Mouse (Mus musculus) thymus, postnatal 25 days (tissue): ENCODE measurements at regions not wholly inside any gene's neighbourhood (a gene's known extent, or its start where the extent isn't known, plus 50 kb on each side); places are given as distances from the start of the nearest gene placed in this dataset.
A peak's percentile ranks its signal among the peaks of the same experiment; 100 is the strongest.

ENCODE experiments used
- DNase-seq: peaks from one replicate; pipeline ENCODE4 v3.0.0; 2022

DNA sequence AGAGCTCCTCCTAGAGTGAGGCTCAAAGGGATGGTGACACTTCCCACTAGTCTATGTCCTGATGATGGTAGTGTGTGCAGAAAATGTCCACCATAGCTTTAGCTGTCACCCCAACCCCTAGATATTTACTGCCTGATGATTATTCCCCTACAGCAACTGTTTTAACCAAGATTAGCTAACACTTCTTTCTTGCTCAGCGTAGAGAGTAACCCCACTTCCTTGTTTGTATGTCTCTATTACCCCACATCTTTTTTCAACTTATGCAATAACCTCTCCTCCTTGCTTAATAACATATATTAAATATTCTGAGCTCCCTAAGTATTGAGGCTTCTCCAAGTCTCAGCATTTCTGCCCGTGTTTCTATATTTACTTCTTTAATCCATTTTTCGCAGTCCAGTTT, 404.2 kb upstream of the Cntn3 start:
- no peak for DNase-seq

DNA sequence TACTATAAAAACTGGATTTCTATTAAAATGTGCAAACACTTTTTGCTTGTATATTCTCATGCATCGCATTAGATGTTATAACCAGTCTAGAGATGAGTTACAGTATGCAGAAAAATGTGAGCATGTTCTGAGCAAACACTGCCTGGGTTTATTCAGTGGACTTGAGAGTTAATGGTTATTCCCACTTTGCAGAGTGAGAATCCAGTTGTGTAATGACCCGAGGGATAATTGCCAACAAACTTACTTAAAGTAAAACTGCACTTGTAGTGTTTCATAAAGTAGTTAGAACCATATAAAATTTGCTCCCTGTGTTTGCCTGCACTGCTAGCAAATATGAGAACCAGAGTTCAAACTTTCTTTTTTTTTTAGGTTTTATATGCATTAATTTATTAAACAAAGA, 450.4 kb upstream of the Cntn3 start:
- DNase-seq: no peak

DNA sequence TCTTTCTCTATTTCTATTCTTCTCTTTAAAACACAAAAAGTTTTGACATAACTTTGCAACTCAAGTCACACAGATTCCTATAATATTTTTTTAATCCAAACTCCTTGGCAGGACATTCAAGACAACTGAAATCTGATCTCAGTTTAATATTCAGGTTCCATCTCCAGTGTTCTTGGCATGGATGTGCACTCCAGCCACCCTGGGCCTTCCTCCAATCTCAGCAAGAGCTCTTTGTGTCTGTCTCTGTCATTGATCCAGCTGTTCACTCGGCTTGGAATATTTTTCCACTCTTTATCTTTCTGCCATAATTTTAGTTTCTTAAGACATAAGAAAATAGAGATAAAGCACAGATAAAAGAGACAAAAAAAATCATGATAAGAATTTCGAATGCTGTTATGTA, 451.1 kb upstream of the Cntn3 start:
- DNase-seq: no peak

DNA sequence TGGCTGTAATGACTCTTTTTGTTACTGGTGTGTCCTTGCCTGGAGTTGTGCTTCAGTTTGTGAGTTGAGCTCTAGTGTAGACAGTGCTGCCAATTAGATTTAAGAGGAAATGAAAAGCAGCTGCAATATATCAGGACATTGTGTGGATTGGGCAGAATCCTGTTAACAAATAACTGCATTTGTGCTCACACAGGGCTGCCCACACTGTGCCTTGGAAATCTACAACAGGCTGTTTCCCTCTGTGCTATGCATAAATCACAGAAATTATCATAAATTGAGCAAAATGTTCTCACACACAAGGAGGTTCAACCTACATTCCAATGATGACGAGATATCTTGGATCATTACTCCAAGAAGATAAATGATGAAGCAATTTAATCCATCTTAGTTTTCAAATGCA, 455.2 kb upstream of the Cntn3 start:
- no peak for DNase-seq

DNA sequence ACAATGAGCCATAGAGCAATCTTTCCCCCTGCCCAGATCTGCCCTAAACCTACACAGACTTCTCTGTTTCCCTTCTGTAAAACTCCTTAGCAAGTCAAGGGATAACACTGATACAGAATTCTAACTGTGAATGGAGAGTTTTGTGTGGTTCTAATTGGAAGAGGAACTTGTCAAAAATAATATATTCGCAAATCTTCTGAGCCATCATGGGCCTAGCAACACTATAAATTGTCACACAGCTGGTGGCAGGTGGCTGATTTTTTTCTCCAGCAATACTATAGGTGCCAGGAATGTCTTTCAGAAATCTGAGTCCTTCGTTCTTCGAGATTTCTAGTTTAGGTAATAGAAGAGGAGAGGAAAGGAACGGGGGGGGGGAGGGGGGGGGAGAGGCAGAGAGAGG, 460.5 kb upstream of the Cntn3 start:
- DNase-seq: no peak

DNA sequence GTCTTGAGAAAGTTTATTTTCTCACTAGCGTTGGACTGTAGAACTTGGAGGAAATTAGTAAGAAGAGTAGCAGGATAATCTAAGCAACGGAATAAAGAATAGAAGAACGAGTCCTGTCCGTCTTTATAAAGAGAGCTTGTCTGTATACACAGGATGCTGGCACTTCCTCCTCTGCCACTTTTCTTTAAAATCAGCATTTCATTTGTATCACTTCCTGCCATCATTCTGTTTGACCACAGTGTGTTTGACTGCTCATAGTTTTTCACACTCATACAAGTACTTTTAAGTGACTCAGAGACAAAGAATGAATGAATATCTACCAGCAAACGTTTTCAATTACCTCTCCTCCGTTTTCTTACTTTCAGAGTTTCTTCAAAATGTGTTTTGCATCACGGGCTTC, 461.0 kb upstream of the Cntn3 start:
- no peak for DNase-seq

DNA sequence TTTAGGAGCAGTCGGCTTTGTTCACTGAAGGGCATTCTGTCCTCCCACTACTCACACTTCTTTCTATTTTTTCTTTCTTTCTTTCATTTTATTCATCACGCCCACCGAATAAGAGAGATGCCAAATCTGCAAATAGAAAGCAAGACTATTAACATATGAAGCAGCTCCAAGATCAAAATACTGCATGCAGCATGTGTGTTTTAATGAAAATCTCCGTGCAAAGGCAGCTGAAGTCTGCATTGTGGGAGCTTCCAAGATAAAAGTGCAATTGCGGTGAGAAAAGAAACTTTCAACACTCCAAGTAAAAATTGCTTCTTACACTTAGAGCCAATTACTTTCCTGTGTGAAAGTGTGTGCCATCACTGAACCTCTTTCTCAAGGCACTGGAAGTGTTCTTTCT, 449.8 kb upstream of the Chl1 start:
- no peak for DNase-seq

DNA sequence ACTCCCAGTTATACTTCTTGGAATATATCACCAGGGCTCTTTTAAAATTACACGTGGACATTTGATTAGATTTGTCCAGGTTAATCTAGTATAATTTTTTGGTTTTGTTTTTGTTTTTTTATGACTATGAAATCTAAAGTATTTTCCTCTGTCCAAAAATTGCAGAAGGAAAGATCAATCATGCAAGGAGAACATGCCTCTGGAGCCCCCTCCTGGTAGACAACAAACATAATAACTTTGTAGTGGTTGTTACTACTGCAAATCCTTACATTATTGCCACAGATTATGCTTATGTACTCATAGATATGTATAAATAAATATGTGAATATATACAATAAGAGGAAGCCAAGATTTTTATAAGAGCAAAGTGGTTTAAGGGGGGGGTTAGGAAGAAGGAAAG, 404.2 kb upstream of the Chl1 start:
- DNase-seq: no peak

DNA sequence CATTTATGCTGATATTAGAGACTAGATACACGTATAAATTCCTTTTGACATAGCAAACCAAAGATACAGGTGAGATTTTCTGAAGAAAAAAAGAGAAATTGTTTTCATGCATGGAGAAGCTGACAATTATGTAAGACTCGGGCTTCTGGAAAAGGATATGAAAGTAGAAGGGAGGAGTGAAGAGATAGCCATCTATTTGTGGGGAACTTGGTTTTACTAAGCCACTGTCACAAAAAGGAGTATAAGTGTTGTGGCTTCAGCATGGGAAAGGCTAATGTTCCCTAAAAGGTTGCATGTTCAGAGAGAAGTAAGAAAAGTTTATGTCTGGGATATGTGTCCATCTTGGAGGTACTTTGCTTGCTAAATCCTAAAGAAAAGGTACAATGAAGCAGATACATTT, 390.8 kb upstream of the Chl1 start:
- DNase-seq: no peak

DNA sequence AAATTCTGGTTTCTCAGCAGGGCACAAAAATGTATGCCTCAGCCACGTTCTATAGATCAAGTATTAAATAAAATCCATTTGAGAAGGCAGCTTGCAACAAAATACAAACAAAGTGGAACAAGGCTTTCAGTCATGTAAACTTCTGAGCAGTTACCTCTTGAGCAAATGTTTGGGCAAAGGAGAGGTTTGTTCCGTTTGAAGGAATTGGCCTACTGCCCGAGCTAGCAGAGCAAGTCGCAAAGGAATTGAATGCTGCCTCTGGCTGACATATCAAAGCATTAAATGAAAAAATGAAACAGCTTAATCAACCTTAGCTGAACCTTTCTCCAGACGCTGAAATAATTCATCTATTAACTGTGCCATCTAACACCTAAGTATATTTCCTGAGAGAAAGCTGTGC, 369.5 kb upstream of the Chl1 start:
- DNase-seq: no peak

DNA sequence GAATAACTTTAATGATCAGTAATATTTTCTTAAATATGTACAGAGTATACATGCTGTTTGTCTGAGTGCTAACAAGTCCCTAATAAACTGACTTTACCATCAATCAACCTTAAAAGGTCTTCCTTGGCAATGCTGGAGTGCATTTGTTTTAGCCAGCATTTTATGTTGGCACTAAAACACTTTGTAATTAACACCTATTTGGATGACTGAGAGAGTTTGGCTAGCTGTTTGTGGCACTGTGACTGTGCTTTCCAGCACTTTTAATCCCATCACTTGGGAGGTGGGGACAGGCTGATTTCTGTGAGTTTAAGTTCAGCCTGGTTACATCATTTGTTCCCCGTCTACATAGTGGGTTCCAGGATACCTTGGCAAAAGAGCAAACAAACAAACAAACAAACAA, 332.5 kb upstream of the Chl1 start:
- no peak for DNase-seq

DNA sequence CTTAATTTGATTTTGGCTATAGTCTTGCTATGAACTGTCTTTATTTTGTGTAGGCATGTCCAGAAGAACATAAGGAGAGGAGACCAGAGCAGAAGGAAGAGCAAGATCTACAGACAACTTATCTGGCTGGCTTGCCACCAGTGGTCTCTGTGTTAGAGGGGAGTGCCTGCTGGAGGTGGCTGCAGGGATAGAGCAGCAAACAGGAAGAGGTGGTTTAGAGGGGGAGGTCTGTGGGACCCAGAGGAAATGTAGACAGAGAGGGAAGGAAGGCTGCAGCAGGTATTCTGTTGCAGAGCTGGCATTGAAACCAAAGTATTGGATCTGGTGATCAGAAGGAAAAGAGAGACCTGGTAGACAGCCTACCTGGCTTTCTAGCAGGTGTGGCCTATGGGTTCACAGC, 327.0 kb upstream of the Chl1 start:
- no peak for DNase-seq

DNA sequence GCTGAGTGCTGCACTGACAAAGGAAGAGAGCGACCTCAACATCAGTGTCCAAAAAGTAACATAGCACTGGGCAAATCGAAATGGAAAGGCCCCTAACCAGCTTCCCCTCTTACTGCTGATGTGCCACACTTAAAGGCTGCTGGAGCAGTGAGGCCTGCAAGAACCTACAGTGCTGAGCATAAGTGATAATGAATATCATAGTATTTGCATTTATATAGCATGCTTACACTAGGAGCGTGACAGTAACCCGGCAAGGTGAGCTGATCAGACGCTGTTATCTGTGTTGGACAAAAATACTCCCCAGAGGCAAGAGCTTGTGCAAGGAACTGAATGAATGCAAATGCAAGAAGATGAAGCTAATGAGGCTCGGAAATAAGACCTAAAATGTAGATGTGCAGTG, 313.5 kb upstream of the Chl1 start:
- DNase-seq: no peak

DNA sequence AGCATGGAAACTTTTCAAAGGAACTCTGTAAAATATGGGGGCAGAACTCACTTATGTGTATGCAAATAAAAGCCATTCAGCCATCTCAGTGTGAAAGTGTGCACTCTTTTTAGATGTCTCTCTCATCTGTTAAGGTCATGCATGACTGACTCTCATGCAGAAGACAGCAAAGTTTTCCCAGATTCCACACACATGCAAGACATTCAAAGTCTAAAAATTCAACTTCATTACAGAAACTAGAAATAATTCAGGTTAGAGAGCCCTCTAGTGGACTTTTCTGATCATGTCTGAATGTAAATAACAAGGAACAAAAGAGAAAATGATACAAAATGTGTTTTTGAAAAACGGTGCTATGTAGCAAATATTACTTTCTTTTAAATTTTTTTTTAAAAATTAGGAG, 308.8 kb upstream of the Chl1 start:
- no peak for DNase-seq

DNA sequence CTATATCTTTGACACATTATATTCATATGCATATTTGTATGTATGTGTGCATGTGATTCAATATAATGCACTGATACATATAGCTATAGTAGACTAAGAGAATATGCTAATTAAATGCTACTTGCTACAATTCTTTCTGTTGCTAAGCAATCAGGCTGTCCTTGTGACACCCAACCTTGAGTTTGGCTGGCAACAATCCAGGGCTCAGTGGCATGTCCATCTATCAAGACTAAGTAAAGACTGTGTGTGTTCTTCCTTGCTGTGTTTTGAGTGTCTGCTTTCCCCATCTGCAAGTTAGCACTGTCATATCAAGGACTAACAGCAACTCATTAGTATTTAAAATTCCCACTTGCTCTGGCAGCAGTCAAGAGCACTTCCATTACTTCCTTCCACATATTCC, 301.2 kb upstream of the Chl1 start:
- no peak for DNase-seq

DNA sequence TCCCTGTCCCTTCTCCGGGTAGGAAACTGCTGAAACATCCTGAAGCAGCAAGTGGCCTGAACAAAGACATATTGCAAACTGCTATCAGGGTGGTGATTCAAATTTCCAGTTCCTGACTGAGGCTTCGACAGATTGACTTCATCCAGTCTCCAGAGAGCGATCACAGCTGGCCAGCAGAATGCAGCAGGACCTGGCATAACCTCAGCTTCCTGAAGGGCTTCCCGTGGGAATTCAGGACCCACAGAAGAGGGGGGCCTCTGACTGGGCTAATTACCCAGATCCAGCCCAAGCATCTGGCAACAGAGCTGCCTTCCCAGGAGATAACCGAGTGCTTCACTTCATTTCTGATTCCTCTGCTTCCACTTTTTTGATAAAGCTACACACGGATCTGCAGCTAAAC, 297.2 kb upstream of the Chl1 start:
- no peak for DNase-seq

DNA sequence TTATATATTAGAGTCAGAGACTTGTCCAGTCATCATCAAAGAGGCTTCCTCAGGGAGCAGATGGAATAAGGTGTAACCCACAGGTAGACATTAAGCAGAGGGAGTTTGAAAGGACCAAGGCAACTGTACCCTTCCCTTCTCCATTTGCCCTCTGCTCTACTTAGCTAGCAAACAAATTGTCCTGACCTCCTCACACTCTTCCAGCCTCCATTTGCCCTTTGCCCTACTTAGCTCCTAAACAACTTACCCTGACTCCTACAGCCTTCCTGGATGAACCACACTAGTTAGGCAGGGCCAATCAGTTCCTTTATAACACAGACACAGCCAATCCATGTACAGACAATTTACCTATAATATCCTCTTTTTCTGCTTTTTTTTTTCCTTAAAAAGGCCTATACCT, 273.5 kb upstream of the Chl1 start:
- no peak for DNase-seq

DNA sequence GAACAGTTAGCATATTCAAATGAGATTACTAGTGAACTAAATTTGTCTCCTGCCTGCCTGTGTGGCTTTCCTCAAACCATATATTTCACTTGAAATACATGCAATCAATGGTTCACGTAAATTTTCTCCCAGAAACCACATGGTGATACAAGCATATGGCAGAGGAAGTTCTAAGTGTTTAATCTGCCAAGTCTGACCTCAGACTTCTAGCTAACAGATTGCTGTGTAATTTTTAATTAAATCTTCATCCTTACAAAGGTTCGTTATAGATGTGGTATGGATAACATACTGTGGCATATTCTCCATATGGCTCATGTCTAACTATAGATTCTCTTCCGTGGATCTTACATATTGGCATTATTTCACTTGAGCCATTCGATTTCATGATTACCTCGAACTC, 241.4 kb upstream of the Chl1 start:
- DNase-seq: no peak

DNA sequence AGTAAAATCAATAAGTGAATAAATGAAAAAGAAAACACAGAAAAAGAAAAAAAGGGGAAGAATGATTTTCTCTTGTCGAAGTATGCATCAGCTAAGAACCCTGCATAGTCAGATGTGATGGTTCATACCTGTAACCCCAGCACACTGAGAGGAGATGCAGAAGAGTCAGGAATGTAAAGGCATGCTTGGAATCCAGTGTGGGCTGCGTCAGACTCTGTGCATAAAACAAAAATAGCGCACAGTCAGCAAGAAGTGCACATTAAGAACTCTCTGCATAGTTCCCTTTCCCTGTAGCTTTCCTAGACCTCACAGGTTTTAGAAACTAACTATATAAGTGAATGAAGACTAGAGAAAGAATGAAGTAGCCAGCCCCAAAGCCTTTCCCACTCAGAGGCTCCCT, 238.2 kb upstream of the Chl1 start:
- DNase-seq: no peak

DNA sequence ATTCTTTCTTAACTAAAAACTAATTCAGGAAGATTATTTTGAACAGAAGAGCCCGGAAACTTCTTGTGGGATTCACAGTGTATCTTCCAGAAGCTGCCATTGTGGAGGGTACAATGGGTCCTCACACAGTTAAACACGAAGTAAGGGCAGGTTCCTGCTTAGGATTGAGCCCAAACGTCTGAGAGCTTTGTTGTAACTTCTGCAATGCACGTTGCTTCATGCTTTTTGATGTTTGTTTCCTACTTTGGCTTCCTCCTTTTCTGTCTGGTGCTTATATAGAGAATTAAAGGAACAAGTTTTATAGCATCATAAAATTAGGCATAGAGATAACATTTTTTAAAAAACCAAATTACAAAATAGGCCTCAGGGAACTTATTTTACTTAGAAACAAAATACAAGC, 235.3 kb upstream of the Chl1 start:
- no peak for DNase-seq

DNA sequence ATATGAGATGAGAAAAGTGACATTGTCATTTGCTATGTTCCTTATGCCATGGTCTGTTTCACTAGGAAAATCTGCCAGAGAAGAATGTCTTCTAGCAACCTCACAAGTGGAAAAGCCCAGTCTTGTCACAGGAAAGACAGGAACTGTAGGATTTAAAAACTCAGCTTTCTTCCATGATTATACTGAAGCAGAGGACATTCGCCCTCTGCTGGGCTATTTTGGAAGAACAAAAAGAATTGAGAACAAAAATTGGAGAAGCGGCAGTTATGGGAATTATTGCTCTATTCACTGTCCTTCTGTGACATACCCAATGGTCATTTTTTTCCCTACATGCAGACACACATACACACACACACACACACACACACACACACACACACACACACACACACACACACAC, 234.9 kb upstream of the Chl1 start:
- DNase-seq: no peak

DNA sequence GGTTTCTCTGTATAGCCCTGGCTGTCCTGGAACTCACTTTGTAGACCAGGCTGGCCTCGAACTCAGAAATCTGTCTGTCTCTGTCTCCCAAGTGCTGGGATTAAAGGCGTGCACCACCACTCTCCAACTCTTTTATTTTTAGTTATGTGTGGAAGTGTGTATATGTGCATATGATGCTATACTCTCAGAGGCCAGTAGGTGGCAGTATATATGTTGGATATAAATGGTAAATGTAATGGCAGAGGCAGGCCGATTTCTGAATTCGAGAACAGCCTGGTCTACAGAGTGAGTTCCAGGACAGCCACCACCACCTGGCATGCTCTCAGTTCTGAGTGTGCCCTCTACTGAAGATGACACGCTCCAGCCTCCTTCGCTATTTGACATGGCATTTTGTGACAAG, 214.4 kb upstream of the Chl1 start:
- DNase-seq: peak; percentile 13

DNA sequence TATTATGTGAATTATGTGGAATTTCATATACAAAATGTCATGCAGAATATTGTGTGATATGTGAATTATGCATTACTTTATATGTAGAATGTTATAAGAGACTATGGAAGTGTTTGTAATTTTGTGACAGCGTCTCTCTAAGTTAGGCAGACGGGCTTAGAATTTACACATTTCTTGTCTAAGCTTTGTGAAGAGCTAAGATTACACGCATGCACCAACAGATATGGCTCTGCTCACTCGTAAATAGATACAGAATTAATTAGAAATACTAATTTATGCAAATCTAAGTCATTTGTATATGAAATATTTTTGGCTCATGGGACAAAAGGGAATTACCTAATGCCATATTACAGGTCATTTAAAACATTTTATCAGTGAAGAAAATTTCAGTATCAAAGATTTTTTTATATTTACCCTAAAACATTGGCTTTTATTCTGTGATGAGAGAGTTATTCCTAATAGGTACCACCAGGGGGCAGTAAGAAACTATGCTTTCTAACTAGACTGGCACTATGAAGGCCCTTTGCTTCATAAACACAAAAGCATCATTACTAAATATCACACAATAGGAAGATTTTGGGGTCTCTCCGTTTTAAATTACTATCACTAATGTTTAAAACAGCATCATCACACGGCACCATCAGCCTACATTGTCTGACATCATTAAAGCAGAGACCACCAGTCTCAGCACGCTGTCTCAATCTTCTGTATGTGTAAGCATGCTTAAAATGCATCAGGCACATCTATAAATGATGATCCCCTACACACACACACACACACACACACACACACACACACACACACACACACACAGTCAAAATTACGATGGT, 203.8 kb upstream of the Chl1 start:
- peak; percentile 9 for DNase-seq

DNA sequence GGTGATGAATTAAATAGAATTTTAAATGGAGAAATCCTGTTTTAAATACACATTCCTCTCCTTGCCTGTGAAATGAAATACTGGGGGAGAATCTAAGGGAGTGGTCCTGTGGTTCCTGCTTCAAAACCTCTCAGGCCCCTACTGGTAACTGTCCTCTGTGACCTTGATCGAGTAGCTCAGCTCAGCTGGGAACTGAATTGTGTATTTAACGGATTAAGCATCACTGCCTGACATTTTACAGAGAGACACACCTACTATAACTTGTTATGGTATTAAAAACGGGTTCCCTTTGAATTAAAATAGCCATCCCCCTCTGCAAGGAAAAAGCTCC, 203.2 kb upstream of the Chl1 start:
- DNase-seq: no peak

DNA sequence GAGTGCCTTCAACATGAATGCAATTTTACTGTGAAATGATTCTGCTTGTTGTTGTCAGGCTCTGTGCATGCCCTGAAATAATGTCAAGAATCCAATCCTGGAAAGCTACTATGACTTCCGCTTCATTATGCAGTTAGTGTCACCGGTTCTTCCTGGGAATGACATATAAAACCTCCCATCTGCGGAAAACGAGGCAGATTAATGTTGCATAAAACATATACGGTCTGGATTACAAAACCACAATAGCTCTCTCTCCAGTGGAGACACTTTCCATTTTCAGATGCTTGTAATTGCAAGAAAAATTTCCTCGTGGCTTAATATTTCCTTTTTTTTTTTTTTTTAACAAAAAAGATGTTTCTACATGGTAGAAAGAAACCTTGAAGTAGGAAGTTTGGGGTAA, 198.2 kb upstream of the Chl1 start:
- no peak for DNase-seq

DNA sequence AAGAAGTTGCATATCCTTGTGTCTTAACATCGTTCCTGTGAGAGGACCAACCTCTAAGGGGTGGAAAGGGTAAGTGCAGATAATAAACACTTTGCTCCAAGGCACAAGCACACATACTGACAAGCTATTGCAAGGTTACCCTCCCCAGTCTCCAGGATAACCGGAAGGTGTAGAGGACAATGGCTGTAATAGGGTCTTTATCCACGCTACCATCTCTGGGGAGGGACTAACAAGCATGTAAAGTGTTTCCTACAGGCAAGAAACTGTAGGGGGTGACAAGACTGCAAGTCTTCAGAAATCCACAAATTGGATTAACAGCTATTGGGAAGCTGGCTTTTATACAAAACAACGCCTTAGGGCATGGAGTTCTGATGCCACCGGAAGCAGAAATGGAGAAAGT, 197.5 kb upstream of the Chl1 start:
- DNase-seq: no peak
